Mouse (Mus musculus) gastrocnemius, adult 8-10 months (tissue): ENCODE results near the gene Dimt1. TPM values are rescaled to one million over a fixed set of nuclear protein-coding genes. Genes with fewer than 3 reads are reported as not detected.
"Not testable (repeated sequence)": the region's sequence is repeated elsewhere in the genome, so short reads cannot be mapped to it uniquely, and the experiment has no call there.

Experiments
- DNase-seq, 2 experiments: peaks; one replicate each; pipeline ENCODE4 v3.0.0; 2022; ENCODE audit warnings: low spot score in 2 of 2
- total RNA-seq, 4 experiments: library from RNA; stranded (reverse); gene quantifications; 2 replicates each; pipeline ENCODE4 v1.2.4; 2022

Gene Dimt1
- total RNA-seq: 1 to 10 TPM; 5.2 to 8.0 (median 6.7) TPM

- DNase-seq: peak; percentile 89 to 92
Observed at GRCm38 (mm10) chr13:106946594-106947540, at the start of gene Dimt1. TSS of gene Dimt1 (plus strand) at chr13:106947127.

- no peak for DNase-seq
Observed at GRCm38 (mm10) chr13:106904637-106905036, 42.3 kb upstream of the Dimt1 start.

- not testable (repeated sequence) for DNase-seq
Observed at GRCm38 (mm10) chr13:106905154-106905553, 41.8 kb upstream of the Dimt1 start.

- DNase-seq: no peak
Observed at GRCm38 (mm10) chr13:106907273-106907672, 39.7 kb upstream of the Dimt1 start.

- no peak for DNase-seq
Observed at GRCm38 (mm10) chr13:106910096-106910495, 36.8 kb upstream of the Dimt1 start.

GRCm38 (mm10) chr13:106913125-106913736 is 33.7 kb upstream of the Dimt1 start:
- DNase-seq: no peak

GRCm38 (mm10) chr13:106918322-106919050 is 28.4 kb upstream of the Dimt1 start:
- no peak for DNase-seq

- DNase-seq: not testable (repeated sequence)
Observed at GRCm38 (mm10) chr13:106925921-106926320, 21.0 kb upstream of the Dimt1 start.

- DNase-seq: no peak
Observed at GRCm38 (mm10) chr13:106928296-106928695, 18.6 kb upstream of the Dimt1 start.

GRCm38 (mm10) chr13:106929201-106929600 is 17.7 kb upstream of the Dimt1 start:
- no peak for DNase-seq

- DNase-seq: no peak
Observed at GRCm38 (mm10) chr13:106935871-106936255, 11.1 kb upstream of the Dimt1 start.

GRCm38 (mm10) chr13:106936256-106937137 is 10.4 kb upstream of the Dimt1 start, which contains the start of gene Ipo11:
TSS of gene Ipo11 (minus strand) at chr13:106936958.
- peak; percentile 66 to 76 for DNase-seq

- no peak for DNase-seq
Observed at GRCm38 (mm10) chr13:106937138-106937472, 9.8 kb upstream of the Dimt1 start.

GRCm38 (mm10) chr13:106941211-106941976 is 5.5 kb upstream of the Dimt1 start:
- DNase-seq: no peak

GRCm38 (mm10) chr13:106942721-106943120 is 4.2 kb upstream of the Dimt1 start:
- no peak for DNase-seq

GRCm38 (mm10) chr13:106945518-106945917 is 1.4 kb upstream of the Dimt1 start:
- DNase-seq: no peak

- no peak for DNase-seq
Observed at GRCm38 (mm10) chr13:106947583-106947982, 656 bp downstream of the Dimt1 start.

- no peak for DNase-seq
Observed at GRCm38 (mm10) chr13:106954880-106955279, 8.0 kb downstream of the Dimt1 start.

- DNase-seq: no peak
Observed at GRCm38 (mm10) chr13:106957554-106957953, 10.6 kb downstream of the Dimt1 start.

- no peak for DNase-seq
Observed at GRCm38 (mm10) chr13:106958286-106958685, 11.4 kb downstream of the Dimt1 start.
